In genomic region chr13:73490564-73491170, GRCm38 (mm10) we compare ENCODE assay signal across 15 mouse cellular contexts. TPM values are rescaled to one million over a fixed set of nuclear protein-coding genes. Genes with fewer than 3 reads are reported as not detected.
A peak's percentile ranks its signal among the peaks of the same experiment; 100 is the strongest.
DNase-seq lines count a peak whose midpoint lies in the region; ATAC-seq lines count a peak whose summit lies in the region.
"Had no signal": no experiment of that assay in that cellular context is flagged by ENCODE, and none has a peak within 500 bp of the region (broad histone marks: within the 10 kb centered on the region; RNA-seq: fewer than 3 reads in every experiment).

No protein-coding gene starts in this region.

- 0 out of 2 replicates have a peak, but pooled peaks cover 5% of the 10 kb centered on the region for H3K9me3 ChIP-seq in midbrain, embryonic 14.5 days (ENCODE audit: control insufficient read depth, low read length)
- H3K9me3 ChIP-seq in midbrain, embryonic 13.5 days, result no peaks in the 10 kb centered on the region
- H3K9me3 ChIP-seq in liver, embryonic 16.5 days (replicated peaks; ENCODE audit: control insufficient read depth, low read length), result no peaks in the 10 kb centered on the region

- peaks cover 52% of the 10 kb centered on the region for H3K36me3 ChIP-seq in midbrain, embryonic 14.5 days (ENCODE audit: control insufficient read depth, insufficient read depth, low read length)
- H3K36me3 ChIP-seq in midbrain, embryonic 13.5 days, result peaks cover 85% of the 10 kb centered on the region
- peaks cover 91% of the 10 kb centered on the region for H3K36me3 ChIP-seq in liver, embryonic 16.5 days (ENCODE audit: control insufficient read depth, insufficient read depth)

- no peak overlapping the region for H3K4me3 ChIP-seq in midbrain, embryonic 14.5 days (replicated peaks; ENCODE audit: low read depth, low read length)
- H3K4me3 ChIP-seq in midbrain, embryonic 13.5 days (replicated peaks), result no peak overlapping the region
- H3K4me3 ChIP-seq in liver, embryonic 16.5 days (ENCODE audit: low read depth, low read length), result no peak overlapping the region
- H3K4me3 ChIP-seq: erythroblast, embryonic 14.5 days; heart, embryonic 13.5 days had no signal

- H3K4me2 ChIP-seq in midbrain, embryonic 14.5 days (ENCODE audit: low read length), result no peak overlapping the region
- H3K4me2 ChIP-seq in midbrain, embryonic 13.5 days (replicated peaks), result no peak overlapping the region
- no peak overlapping the region for H3K4me2 ChIP-seq in liver, embryonic 16.5 days (ENCODE audit: low read depth, low read length)
- H3K4me2 ChIP-seq: heart, embryonic 13.5 days had no signal

- H3K27ac ChIP-seq in midbrain, embryonic 14.5 days (replicated peaks; ENCODE audit: low read depth, low read length), result no peak overlapping the region
- H3K27ac ChIP-seq in midbrain, embryonic 13.5 days, result no peak overlapping the region
- peak overlapping the region; percentile 22; the same call in 1 of the 2 replicates for H3K27ac ChIP-seq in liver, embryonic 16.5 days (ENCODE audit: low read length)
- H3K27ac ChIP-seq: heart, embryonic 13.5 days had no signal

- H3K9ac ChIP-seq in midbrain, embryonic 14.5 days (replicated peaks; ENCODE audit: low read length), result no peak overlapping the region
- H3K9ac ChIP-seq in midbrain, embryonic 13.5 days (replicated peaks), result no peak overlapping the region
- H3K9ac ChIP-seq in liver, embryonic 16.5 days (ENCODE audit: low read depth, low read length), result no peak overlapping the region
- H3K9ac ChIP-seq: heart, embryonic 13.5 days; liver, embryonic 14.5 days had no signal

- WGBS in midbrain, embryonic 14.5 days, result 84% methylated on average over 8 of the region's 8 CpGs
- WGBS in midbrain, embryonic 13.5 days, result 86% methylated on average over 8 of the region's 8 CpGs
- WGBS in liver, embryonic 16.5 days (ENCODE audit: insufficient replicate concordance), result 81% methylated on average over 8 of the region's 8 CpGs

- no peak for DNase-seq in frontal cortex, postnatal 10 days (ENCODE audit: low spot score in 2 of 2)
- peak; percentile 37 for DNase-seq in midbrain, embryonic 14.5 days
- peak; percentile 83 for DNase-seq in cerebellum, adult 11-12 months
- DNase-seq in thymus, postnatal 4 days, result no peak
- no peak for DNase-seq in heart, adult 9 months (ENCODE audit: low spot score in 2 of 2)
- DNase-seq: kidney, adult 8-10 months had no signal

- H3K4me1 ChIP-seq in midbrain, embryonic 14.5 days (ENCODE audit: control insufficient read depth, insufficient read depth, low read length), result no peaks in the 10 kb centered on the region
- no peaks in the 10 kb centered on the region for H3K4me1 ChIP-seq in midbrain, embryonic 13.5 days (replicated peaks)
- peaks cover 55% of the 10 kb centered on the region for H3K4me1 ChIP-seq in liver, embryonic 16.5 days (ENCODE audit: control insufficient read depth, low read depth, low read length)

- no peaks in the 10 kb centered on the region for H3K27me3 ChIP-seq in midbrain, embryonic 14.5 days (ENCODE audit: control insufficient read depth, insufficient read depth, low read length)
- no peaks in the 10 kb centered on the region for H3K27me3 ChIP-seq in midbrain, embryonic 13.5 days
- H3K27me3 ChIP-seq in liver, embryonic 16.5 days (ENCODE audit: control insufficient read depth, insufficient read depth, low read depth, low read length), result no peaks in the 10 kb centered on the region
- H3K27me3 ChIP-seq: heart, embryonic 13.5 days had no signal

- peak; percentile 47 for ATAC-seq in frontal cortex, adult (ENCODE audit: low TSS enrichment)
- ATAC-seq in midbrain, embryonic 14.5 days (ENCODE audit: low FRiP score, low TSS enrichment), result no peak
- no peak for ATAC-seq in midbrain, embryonic 13.5 days
- no peak for ATAC-seq in liver, embryonic 16.5 days (ENCODE audit: low read depth)
- ATAC-seq: midbrain, embryonic 16.5 days had no signal

RNA-seq across cellular contexts. Expression of gene Lpcat1, which starts 23.7 kb away (rescaled TPM):
- polyA plus RNA-seq in midbrain, embryonic 14.5 days (2014; fragmentation: Nextera tagmentation; extraction: Ambion mirVana), result 74.4 and 76.9 TPM in 2 replicates
- polyA plus RNA-seq in midbrain, embryonic 13.5 days (2015; fragmentation: Nextera tagmentation; extraction: Ambion mirVana), result 53.7 and 57.8 TPM in 2 replicates
- polyA plus RNA-seq in liver, embryonic 16.5 days (2015; fragmentation: Nextera tagmentation; extraction: Ambion mirVana), result 59.4 and 64.7 TPM in 2 replicates

RNA-seq across cellular contexts. Expression of gene Slc6a3, which starts 45.9 kb away (rescaled TPM):
- polyA plus RNA-seq in midbrain, embryonic 14.5 days (2014; fragmentation: Nextera tagmentation; extraction: Ambion mirVana), result 8.1 and 8.5 TPM in 2 replicates
- polyA plus RNA-seq in midbrain, embryonic 13.5 days (2015; fragmentation: Nextera tagmentation; extraction: Ambion mirVana), result 1.1 and 6.7 TPM in 2 replicates
- polyA plus RNA-seq in liver, embryonic 16.5 days (2015; fragmentation: Nextera tagmentation; extraction: Ambion mirVana), result 0.63 and 0.67 TPM in 2 replicates
- polyA plus RNA-seq: C2C12; erythroblast, embryonic 14.5 days; heart, embryonic 13.5 days; stomach, embryonic 14.5 days had no signal

Comparison
In these comparisons a context has a peak if more than half of its experiments do, and no peak if none do; other contexts are left out.
1. DNase-seq: peak in midbrain, embryonic 14.5 days (single experiment) and cerebellum, adult 11-12 months (single experiment); none in frontal cortex, postnatal 10 days (0 of 2), thymus, postnatal 4 days (single experiment) and heart, adult 9 months (0 of 2).